Mouse (Mus musculus) induced T-regulatory cell, adult 2 months (primary cell): ENCODE results near the gene Gm10663.

Experiments used
- DNase-seq: peaks from one replicate; pipeline ENCODE4 v3.0.0-alpha.2; 2012; ENCODE audit warnings: low read depth

Gene Gm10663

DNA sequence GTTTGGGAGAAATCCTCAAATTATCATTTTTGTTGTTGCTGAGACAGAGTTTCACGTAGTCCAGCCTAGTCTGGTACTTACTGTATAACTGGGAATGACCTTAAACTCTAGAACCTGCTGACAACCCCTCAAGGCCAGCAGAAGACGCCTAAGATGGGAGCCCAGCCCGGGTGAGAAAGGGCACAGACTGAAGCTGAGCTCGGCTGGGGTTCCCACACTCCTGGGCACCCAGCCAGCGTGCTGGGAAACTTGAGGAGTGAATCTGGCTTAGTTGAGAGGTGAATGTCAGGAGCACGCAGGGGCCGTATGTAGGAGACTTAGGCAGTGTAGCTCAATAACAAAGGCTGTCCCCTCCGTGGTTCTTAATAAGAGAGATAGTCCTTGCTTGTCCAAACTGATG is 12.9 kb downstream of the Gm10663 start:
- DNase-seq, result no peak

- DNase-seq, result no peak
These were observed 13.3 kb downstream of the Gm10663 start for GRCm38 (mm10) chr8:65088120-65088519.

DNA sequence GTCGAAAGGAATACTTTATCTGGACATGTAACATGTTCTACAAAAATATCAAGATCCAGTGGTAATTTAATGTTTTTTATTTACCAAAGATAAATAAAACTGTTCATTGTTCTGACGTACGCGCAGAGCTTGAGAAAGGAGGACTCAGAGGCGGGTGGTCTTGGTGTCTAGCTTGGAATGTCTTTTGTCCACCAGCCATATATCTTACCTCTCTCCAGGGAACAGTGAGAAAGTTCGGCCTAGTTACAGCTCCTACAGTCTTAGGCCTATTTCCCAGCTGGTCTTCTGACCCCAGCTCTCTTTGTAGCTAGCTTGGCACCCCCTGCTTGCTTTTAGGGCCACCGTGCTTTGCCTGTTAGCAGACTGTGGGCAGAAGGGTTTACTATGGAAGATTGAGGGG is 14.9 kb downstream of the Gm10663 start:
- no peak for DNase-seq

DNA sequence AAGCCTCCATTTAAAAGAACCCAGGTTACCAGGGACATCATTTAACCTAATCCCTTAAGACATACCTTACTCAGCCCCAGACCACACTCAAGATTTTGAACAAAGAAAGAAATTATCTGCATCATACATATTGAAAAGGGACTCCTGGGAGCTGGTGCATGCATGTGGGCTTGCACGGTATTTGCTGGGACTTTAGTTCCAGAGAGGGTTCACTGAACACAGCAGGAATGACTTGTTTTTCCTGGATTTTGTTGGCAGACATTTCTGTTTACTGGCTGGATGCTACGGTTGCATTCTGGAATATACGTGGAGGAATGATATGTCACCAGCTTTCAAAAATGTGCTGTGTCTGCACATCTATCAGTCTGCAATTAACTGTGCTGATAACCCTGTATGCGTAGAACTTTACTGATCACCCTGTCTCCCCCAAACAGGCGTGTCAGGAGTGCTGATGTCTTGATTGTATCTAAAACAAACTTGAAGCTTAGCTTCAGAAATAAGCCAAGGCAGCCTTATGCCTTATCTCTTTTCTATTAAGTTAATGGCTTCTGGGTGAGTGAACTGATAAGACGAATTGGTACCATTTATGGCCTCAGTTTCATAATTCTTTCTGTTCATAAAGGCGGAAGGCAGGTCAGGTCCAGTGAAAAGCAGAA is 23.1 kb downstream of the Gm10663 start:
- no peak for DNase-seq

GRCm38 (mm10) chr8:65099735-65100134 is 24.9 kb downstream of the Gm10663 start:
- no peak for DNase-seq

- DNase-seq, result no peak
These were observed 28.8 kb downstream of the Gm10663 start for GRCm38 (mm10) chr8:65103632-65104031.

GRCm38 (mm10) chr8:65104041-65104440 is 29.2 kb downstream of the Gm10663 start:
- no peak for DNase-seq

DNA sequence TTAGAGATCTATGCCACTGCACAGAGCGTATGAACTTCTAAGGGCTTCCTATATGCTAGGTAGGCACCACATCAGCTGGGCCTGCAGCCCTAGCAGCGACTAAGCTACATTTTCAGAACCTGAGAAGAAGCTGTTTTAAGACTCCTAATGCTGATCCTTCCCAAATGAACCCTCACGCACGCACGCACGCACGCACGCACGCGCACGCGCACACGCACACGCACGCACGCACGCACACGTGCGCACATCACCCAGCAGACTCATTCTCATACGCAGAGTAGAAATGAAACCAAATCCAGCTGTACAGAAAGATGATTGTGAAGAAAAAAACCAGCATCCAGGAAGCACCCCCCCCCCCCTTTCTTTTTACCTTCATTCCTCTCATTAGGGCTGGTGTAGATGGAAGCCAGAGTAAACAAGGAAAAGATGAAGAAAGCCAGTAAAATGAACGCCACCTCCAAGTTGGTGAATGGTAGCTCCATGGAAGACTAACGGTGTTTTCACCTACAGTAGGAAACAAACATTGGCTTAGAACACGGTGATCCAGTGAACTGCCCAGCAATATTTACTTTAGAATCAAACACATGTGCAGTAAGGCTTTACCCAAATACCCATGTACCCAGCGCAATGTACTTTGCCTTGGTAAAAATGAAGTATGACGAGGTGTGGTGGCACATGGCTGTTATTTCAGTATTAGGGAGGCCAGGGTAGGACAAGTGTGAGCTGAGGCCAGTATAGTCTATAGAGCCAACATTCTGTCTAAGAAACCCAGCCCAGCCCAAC is 33.3 kb downstream of the Gm10663 start:
- no peak for DNase-seq

GRCm38 (mm10) chr8:65108936-65109335 is 34.1 kb downstream of the Gm10663 start:
- no peak for DNase-seq

- DNase-seq, result peak; percentile 58
These were observed 35.5 kb downstream of the Gm10663 start for GRCm38 (mm10) chr8:65110285-65110691.

DNA sequence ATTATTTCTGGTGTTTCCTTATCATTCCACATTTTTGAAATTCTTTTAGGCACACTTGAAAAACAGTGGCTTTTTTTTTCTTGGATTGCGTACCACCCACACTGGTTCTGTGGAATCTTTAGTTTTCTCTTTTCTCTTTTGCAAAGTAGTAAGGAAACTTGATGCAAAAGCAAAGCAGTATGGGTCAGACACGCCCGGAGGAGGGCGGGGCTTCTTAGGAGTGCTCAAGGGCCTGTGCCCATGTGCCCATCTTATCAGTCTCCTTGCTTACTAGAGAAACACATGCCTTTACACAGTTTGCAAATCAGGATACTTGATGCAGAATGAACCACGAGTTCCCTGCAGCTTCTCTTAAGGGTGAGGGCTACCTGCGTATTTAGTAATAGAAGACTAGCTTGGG is 37.3 kb downstream of the Gm10663 start:
- no peak for DNase-seq

GRCm38 (mm10) chr8:65126014-65126413 is 51.2 kb downstream of the Gm10663 start:
- DNase-seq, result no peak

DNA sequence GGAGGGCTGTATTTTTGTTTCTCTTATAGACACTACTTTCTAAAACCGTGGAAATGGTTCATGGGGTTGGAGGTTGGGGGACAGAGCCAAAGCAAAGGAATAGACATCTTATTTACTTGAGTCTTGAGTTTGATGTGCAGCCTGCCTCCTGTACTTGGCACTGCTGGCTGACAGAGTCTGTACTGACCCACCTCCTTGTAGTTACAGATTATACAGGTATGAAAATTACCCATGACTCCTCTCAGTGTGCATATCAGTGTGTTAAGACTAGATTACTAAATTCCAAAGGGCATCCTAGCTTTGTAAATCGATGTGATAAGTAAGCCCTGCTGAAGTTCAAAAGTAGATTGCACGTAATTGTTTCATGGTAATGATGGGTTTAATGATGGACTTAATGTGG is 51.6 kb downstream of the Gm10663 start:
- no peak for DNase-seq
